In the genomic region with DNA sequence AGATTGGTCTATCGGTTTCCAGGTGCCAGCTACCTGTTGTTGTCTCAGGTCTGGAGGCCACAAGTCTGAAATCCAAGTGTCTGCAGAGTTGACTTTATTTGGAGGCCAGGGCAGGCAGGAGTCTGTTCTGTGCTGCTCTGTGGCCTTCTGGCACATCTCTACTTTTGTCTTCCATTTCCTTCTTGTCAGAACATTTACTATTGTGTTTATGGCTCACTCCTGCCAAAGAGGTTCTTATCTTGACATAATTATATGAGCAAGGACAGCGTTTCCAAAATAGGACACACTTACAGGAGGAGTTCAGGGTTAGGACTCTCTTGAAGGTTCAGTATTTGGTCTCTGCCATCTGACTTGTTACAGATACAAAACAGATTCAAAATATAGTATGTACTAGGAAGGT, we compare ENCODE assay signal across 14 mouse cellular contexts. TPM values are rescaled to one million over a fixed set of nuclear protein-coding genes. Genes with fewer than 3 reads are reported as not detected.
DNase-seq lines count a peak whose midpoint lies in the region; ATAC-seq and TF ChIP-seq lines count a peak whose summit lies in the region.
"Had no signal": no experiment of that assay in that cellular context is flagged by ENCODE, and none has a peak within 500 bp of the region (broad histone marks: within the 10 kb centered on the region; RNA-seq: fewer than 3 reads in every experiment).

No protein-coding gene starts in this region.

- no peaks in the 10 kb centered on the region for H3K9me3 ChIP-seq in forebrain, embryonic 15.5 days
- H3K9me3 ChIP-seq in forebrain, embryonic 10.5 days: no peaks in the 10 kb centered on the region
- H3K9me3 ChIP-seq in lung, embryonic 14.5 days (ENCODE audit: low read depth, low read length): no peaks in the 10 kb centered on the region
- no peaks in the 10 kb centered on the region for H3K9me3 ChIP-seq in heart, embryonic 13.5 days
- H3K9me3 ChIP-seq: forebrain, embryonic 12.5 days had no signal

- H3K9ac ChIP-seq in forebrain, embryonic 15.5 days (replicated peaks): no peak overlapping the region
- no peak overlapping the region for H3K9ac ChIP-seq in lung, embryonic 14.5 days
- H3K9ac ChIP-seq in heart, embryonic 13.5 days: no peak overlapping the region
- H3K9ac ChIP-seq: forebrain, embryonic 12.5 days had no signal

- DNase-seq in forebrain, embryonic 10.5 days (ENCODE audit: extremely low spot score, low spot score): no peak
- DNase-seq in lung, embryonic 14.5 days: peak; percentile 27
- no peak for DNase-seq in lung, postnatal 4 days
- DNase-seq in adrenal gland, postnatal 10 days: peak; percentile 23
- no peak for DNase-seq in liver
- DNase-seq in c-Kit-positive CD71-positive TER-119-positive erythroid progenitor cells, embryonic 14.5 days (ENCODE audit: low spot score): no peak
- DNase-seq: cerebellum, adult 11-12 months; gastrocnemius, postnatal 36 days; layer of hippocampus, adult 9-11 months; thymus, postnatal 14 days had no signal

- no peaks in the 10 kb centered on the region for H3K36me3 ChIP-seq in forebrain, embryonic 15.5 days
- peaks cover 28% of the 10 kb centered on the region for H3K36me3 ChIP-seq in forebrain, embryonic 10.5 days (replicated peaks)
- no peaks in the 10 kb centered on the region for H3K36me3 ChIP-seq in lung, embryonic 14.5 days (ENCODE audit: insufficient read depth)
- H3K36me3 ChIP-seq in heart, embryonic 13.5 days: no peaks in the 10 kb centered on the region
- H3K36me3 ChIP-seq: forebrain, embryonic 12.5 days had no signal

- no peak for TF ChIP-seq CTCF in lung, embryonic 14.5 days (IDR thresholded peaks at IDR 0.05; ENCODE audit: low read depth)

- WGBS in forebrain, embryonic 15.5 days: 86% methylated on average over 2 of the region's 2 CpGs
- 89% methylated on average over 2 of the region's 2 CpGs for WGBS in forebrain, embryonic 10.5 days
- 55% methylated on average over 2 of the region's 2 CpGs for WGBS in lung, embryonic 14.5 days
- WGBS in heart, embryonic 13.5 days: 37% methylated on average over 2 of the region's 2 CpGs

- ATAC-seq in forebrain, embryonic 15.5 days (replicated peaks): no peak
- no peak for ATAC-seq in lung, embryonic 14.5 days (ENCODE audit: insufficient read depth)
- ATAC-seq in heart, embryonic 13.5 days (ENCODE audit: extremely low read depth, insufficient number of reproducible peaks, low FRiP score, low TSS enrichment): no peak
- ATAC-seq: inflammation-experienced regulatory T-cells, adult 6 months had no signal

- no peak overlapping the region for H3K4me3 ChIP-seq in forebrain, embryonic 15.5 days
- no peak overlapping the region for H3K4me3 ChIP-seq in forebrain, embryonic 10.5 days
- no peak overlapping the region for H3K4me3 ChIP-seq in lung, embryonic 14.5 days (ENCODE audit: low read depth, low read length)
- no peak overlapping the region for H3K4me3 ChIP-seq in heart, embryonic 13.5 days
- H3K4me3 ChIP-seq: forebrain, embryonic 12.5 days had no signal

- H3K4me1 ChIP-seq in forebrain, embryonic 15.5 days: peaks cover 27% of the 10 kb centered on the region
- H3K4me1 ChIP-seq in forebrain, embryonic 10.5 days: peaks cover 3% of the 10 kb centered on the region
- peaks cover 2% of the 10 kb centered on the region; the same call in 1 of the 2 replicates for H3K4me1 ChIP-seq in lung, embryonic 14.5 days (ENCODE audit: insufficient read depth)
- H3K4me1 ChIP-seq in heart, embryonic 13.5 days: peaks cover 77% of the 10 kb centered on the region

- H3K27ac ChIP-seq in forebrain, embryonic 15.5 days (replicated peaks): 0 out of 2 replicates have a peak overlapping the region, but pooled peaks have one; percentile 19
- H3K27ac ChIP-seq in forebrain, embryonic 10.5 days: no peak overlapping the region
- no peak overlapping the region for H3K27ac ChIP-seq in lung, embryonic 14.5 days (ENCODE audit: low read depth)
- H3K27ac ChIP-seq in heart, embryonic 13.5 days (replicated peaks): peak overlapping the region; percentile 86
- H3K27ac ChIP-seq: forebrain, embryonic 12.5 days had no signal

- H3K4me2 ChIP-seq in forebrain, embryonic 15.5 days (replicated peaks): no peak overlapping the region
- no peak overlapping the region for H3K4me2 ChIP-seq in lung, embryonic 14.5 days
- H3K4me2 ChIP-seq in heart, embryonic 13.5 days: peak overlapping the region; percentile 29
- H3K4me2 ChIP-seq: forebrain, embryonic 12.5 days had no signal

- no peaks in the 10 kb centered on the region for H3K27me3 ChIP-seq in forebrain, embryonic 15.5 days
- H3K27me3 ChIP-seq in forebrain, embryonic 10.5 days (ENCODE audit: poor library complexity, severe bottlenecking): no peaks in the 10 kb centered on the region
- H3K27me3 ChIP-seq in lung, embryonic 14.5 days (ENCODE audit: insufficient read depth, low read length): no peaks in the 10 kb centered on the region
- no peaks in the 10 kb centered on the region for H3K27me3 ChIP-seq in heart, embryonic 13.5 days (replicated peaks)
- H3K27me3 ChIP-seq: forebrain, embryonic 12.5 days had no signal

RNA-seq across cellular contexts. Expression of gene Rere, which starts 30.0 kb away (rescaled TPM):
- 26.6 and 32.0 TPM in 2 replicates for polyA plus RNA-seq in forebrain, embryonic 15.5 days (2015; fragmentation: Nextera tagmentation; extraction: Ambion mirVana)
- 26.8 and 31.1 TPM in 2 replicates for polyA plus RNA-seq in forebrain, embryonic 10.5 days (2016; fragmentation: Nextera tagmentation; extraction: Ambion mirVana)
- 41.1 and 41.5 TPM in 2 replicates for polyA plus RNA-seq in lung, embryonic 14.5 days (2014; fragmentation: Nextera tagmentation; extraction: Ambion mirVana)
- total RNA-seq in adrenal gland, postnatal 10 days (2021): 100 to 1,000 TPM in 1 of 2 experiments, 10 to 100 TPM in 1; 85.3 to 118 TPM
- polyA plus RNA-seq in heart, embryonic 13.5 days (2015; fragmentation: Nextera tagmentation; extraction: Ambion mirVana): 18.1 and 19.9 TPM in 2 replicates

Comparison
In these comparisons a context has a peak if more than half of its experiments do, and no peak if none do; other contexts are left out.
1. H3K27ac ChIP-seq: peak in forebrain, embryonic 15.5 days (single experiment) and heart, embryonic 13.5 days (single experiment); none in forebrain, embryonic 10.5 days (single experiment) and lung, embryonic 14.5 days (single experiment).
2. DNase-seq: peak in lung, embryonic 14.5 days (single experiment) and adrenal gland, postnatal 10 days (single experiment); none in forebrain, embryonic 10.5 days (single experiment), lung, postnatal 4 days (0 of 2), liver (single experiment) and c-Kit-positive CD71-positive TER-119-positive erythroid progenitor cells, embryonic 14.5 days (single experiment).